Mouse (Mus musculus) macrophage (primary cell): ENCODE measurements around the gene Rnf41. TPM values are rescaled to one million over a fixed set of nuclear protein-coding genes. Genes with fewer than 3 reads are reported as not detected.

ENCODE experiments used
- H3K27ac ChIP-seq: fragments of 350-480 bp; formaldehyde crosslinking; 2 replicates; pipeline ENCODE4 v1.9.0; 2021
- H3K36me3 ChIP-seq: fragments of 350-480 bp; formaldehyde crosslinking; 2 replicates; pipeline ENCODE4 v1.9.0; 2021; ENCODE audit errors: inconsistent target
- H3K4me3 ChIP-seq: fragments of 350-480 bp; formaldehyde crosslinking; 2 replicates; pipeline ENCODE4 v1.9.0; 2021; ENCODE audit errors: inconsistent target
- H3K79me2 ChIP-seq: fragments of 350-480 bp; formaldehyde crosslinking; 2 replicates; pipeline ENCODE4 v1.9.0; 2021; ENCODE audit errors: inconsistent target
- WGBS: methylation state at CpG from one replicate; pipeline ENCODE4 v1.1.7; 2026; ENCODE audit warnings: inconsistent platforms; ENCODE audit not compliant: missing documents; 5-methylcytosine and 5-hydroxymethylcytosine counted together
- polyA plus RNA-seq: library from polyadenylated mRNA; stranded (reverse); fragments of 250-400 nt; gene quantifications from 3 replicates; pipeline ENCODE4 v1.2.4, GENCODE M21; 2018; ENCODE audit warnings: inconsistent platforms

Rnf41 gene
- polyA plus RNA-seq, 1 experiment from 2014 or later, result 26.5 TPM

DNA sequence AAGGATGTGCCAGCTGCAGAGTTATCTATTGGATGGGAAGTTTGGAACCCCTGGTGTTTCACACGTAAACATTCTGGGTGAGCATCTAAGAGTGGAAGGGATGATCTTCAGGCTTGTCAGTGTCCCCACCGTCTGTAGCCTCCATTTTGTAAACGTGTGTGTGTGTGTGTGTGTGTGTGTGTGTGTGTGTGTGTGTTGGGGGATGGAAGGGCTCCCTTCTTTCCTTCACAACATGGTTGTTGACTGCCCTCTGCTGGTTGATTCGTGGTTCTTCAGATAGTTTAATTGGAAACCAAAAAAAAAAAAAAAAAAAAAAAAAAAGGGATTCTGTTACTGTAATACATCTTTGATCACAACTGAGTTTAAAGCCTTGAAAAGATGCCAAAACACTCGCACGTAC lies 43.8 kb downstream of the Rnf41 start:
- H3K36me3 ChIP-seq, result no peaks in the 10 kb centered on the region
- no peak overlapping the region for H3K4me3 ChIP-seq
- no peak overlapping the region for H3K27ac ChIP-seq
- 0% methylated on average over 4 of the region's 6 CpGs for whole genome bisulfite sequencing
- peaks cover 7% of the 10 kb centered on the region for H3K79me2 ChIP-seq

DNA sequence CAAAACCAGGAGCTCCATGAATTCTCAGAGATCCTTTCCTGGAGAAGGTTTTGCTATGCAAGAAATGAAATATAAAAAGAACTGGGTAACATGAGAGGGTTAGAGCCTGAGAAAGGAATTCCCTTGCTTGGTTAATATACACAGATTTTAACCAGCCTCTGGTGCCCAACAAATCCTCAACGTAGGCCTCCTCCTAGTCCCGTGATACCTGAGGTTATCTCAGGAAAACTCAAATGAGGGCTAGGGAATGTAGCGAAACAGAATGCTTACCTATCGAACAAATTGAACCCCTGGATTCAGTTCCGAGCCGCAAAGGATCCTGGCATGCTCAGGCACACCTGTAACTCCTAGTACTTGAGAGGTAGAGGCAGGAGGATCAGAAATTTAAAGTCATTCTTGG lies 46.2 kb downstream of the Rnf41 start:
- H3K79me2 ChIP-seq, result peaks cover 24% of the 10 kb centered on the region
- peaks cover 13% of the 10 kb centered on the region for H3K36me3 ChIP-seq
- no peak overlapping the region for H3K27ac ChIP-seq
- 99% methylated on average over 6 of the region's 6 CpGs for WGBS
- H3K4me3 ChIP-seq, result no peak overlapping the region

DNA sequence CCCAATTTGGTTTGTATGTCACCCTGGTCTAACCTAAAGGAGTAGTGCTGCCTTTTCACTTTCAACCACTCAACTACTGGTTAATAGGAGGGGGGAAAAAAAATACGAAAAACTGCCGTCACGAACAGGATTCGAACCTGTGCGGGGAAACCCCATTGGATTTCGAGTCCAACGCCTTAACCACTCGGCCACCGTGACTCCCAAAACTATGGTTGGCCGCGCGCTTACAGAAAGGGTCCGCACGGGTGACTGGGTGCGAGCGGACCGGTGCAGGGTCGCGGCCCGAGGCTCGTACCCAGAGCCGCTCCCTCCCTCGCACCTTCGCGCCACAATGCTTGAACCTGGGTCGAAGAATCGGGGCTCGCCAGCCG lies 46.9 kb downstream of the Rnf41 start:
- Histone ChIP-seq H3K79me2 (peaks cover 24% of the 10 kb centered on the region), H3K4me3 (peak overlapping the region; percentile 68), H3K36me3 (peaks cover 19% of the 10 kb centered on the region), H3K27ac (peak overlapping the region; percentile 71)
- WGBS, result 1% methylated on average over 29 of the region's 29 CpGs

DNA sequence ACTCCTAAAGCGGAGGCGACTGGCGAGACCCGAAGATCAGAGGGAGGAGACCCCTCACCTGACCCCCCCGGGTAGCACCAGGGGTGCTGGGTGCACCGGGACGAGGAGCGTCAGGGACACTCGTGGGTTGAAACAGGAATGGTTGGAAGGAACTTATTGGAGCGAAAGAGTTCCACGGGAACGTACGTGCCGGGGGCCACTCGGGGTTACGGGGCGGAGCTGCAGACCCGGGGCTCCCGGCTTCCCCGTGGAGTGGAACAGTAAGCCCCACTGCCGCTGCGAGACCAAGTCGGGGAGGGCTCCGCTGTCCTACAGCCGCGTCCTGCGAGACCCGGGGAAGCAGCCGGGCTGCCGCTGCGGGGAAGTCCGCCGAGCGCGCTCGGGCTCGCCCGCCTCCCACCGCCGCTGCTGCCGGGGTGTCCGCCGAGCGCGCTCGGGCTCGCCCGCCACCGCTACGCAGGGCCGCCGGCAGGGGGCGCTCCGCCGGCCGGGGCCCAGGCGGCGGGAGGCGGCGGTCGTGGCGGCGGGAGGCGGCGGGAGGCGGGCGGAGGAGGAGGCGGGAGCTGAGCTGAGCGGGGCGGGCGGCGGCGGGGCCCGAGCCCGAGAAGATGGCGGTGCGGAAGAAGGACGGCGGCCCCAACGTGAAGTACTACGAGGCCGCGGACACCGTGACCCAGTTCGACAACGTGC lies 47.4 kb downstream of the Rnf41 start, which contains the start of gene Smarcc2:
Smarcc2 (plus strand) TSS at position 530 of the 690 bp plus-strand sequence.
- peaks cover 25% of the 10 kb centered on the region for H3K36me3 ChIP-seq
- H3K27ac ChIP-seq, result peak within 1 kb of the TSS; percentile 71
- WGBS, result 0% methylated on average over 25 of the region's 86 CpGs
- peak within 1 kb of the TSS; percentile 81 for H3K4me3 ChIP-seq
- H3K79me2 ChIP-seq, result peaks cover 24% of the 10 kb centered on the region

DNA sequence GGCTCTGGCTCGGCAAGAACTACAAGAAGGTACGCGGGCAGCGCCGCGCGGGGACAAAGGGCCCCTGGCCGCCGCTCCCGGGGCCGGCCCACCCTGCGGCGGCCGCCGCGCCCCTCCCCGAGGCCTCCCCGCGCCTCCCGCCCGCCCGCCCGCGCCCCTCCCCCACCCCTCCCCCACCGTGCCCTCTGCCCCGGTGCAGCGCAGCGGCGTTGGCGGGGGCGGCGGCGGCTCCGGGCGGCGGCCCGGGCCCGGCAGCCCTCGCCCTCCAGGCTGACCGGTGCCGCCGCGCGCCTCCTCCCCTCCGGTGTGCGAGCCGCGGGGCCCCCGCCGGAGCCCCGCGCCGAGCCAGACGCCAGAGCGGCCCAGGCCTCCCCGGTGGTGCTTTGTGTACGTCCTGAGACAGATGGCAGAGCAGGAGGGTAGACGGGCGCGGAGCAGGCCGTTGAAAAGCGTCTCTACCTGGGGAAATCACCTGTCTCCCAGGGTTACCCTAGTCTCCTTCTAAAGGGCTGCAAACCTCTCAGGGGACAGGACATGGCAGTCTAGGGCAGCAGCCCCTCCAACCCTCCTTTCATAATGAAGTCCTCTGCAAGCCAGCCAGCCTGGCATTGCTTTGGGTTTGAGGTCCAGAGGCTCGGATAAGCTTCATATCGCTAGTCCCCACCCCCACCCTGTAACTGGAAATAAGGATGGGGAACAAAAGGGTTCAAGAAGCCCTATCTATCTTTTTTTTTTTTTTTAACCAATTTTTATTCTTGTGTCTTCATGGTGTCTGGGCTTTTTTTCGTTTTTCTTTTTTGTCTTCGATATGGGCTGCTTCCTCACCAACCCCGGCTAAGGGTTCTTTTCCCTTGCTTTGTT lies 48.2 kb downstream of the Rnf41 start:
- H3K79me2 ChIP-seq, result peaks cover 24% of the 10 kb centered on the region
- peak overlapping the region; percentile 42 for H3K27ac ChIP-seq
- H3K4me3 ChIP-seq, result peak overlapping the region; percentile 81
- H3K36me3 ChIP-seq, result peaks cover 32% of the 10 kb centered on the region
- 1% methylated on average over 18 of the region's 67 CpGs for WGBS

DNA sequence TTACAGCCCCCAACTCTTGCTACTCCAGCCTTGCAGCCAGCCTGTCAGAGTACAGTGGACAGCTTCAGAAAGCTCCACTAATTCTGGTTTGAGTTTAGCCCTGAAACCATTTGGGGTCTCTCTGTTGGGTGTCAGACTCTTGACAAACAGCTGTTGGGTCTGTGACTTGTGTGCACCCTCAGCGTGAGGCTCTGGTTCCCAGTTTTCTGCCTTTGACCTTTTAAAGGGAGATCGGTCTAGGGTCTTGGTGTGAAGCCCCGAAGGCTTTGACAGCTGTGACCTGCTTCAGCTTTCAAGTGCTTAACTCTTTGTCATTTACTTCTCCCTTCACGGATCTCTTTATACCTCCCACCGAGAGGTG lies 48.8 kb downstream of the Rnf41 start:
- Histone ChIP-seq H3K79me2 (peaks cover 24% of the 10 kb centered on the region), H3K36me3 (peaks cover 38% of the 10 kb centered on the region), H3K4me3 (peak overlapping the region; percentile 81), H3K27ac (peak overlapping the region; percentile 42)
- WGBS, result 7% methylated on average over 5 of the region's 5 CpGs

DNA sequence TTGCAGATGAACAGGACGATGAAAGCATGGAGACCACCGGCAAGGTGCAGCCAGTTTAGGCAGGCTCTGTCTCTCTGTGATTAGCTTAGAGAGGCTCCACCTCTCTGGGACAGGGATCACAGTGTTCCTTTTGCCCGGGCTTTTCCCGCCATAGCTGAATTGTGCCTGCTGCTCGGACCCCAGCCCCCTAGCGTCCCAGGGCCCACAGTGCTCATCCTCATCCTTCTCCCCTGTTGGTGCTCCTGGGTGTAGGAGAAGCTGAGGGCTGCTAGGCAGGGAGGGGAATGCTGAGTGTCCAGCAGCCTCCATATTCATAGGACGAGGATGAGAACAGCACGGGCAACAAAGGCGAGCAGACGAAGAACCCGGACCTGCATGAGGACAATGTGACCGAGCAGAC lies 62.9 kb downstream of the Rnf41 start:
- peaks cover 84% of the 10 kb centered on the region for H3K36me3 ChIP-seq
- 93% methylated on average over 12 of the region's 12 CpGs for WGBS
- H3K79me2 ChIP-seq, result no peaks in the 10 kb centered on the region
- H3K27ac ChIP-seq, result no peak overlapping the region
- H3K4me3 ChIP-seq, result no peak overlapping the region

DNA sequence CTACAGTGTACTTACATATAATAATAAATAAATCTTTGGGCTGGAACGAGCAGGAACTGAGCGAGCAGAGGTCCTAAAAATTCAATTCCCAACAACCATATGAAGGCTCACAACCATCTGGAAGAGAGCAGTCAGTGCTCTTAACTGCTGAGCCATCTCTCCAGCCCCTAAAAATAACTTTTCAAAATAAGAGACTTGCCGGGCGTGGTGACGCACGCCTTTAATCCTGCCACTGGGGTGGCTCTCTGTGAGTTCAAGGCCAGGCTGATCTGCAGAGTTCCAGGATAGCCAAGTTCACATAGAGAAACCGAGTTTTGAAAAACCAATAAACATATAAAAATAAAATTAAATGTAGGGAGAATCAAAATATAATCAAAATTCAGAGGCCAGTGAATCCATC lies 74.9 kb downstream of the Rnf41 start:
- H3K4me3 ChIP-seq, result no peak overlapping the region
- H3K79me2 ChIP-seq, result peaks cover 11% of the 10 kb centered on the region
- peaks cover 75% of the 10 kb centered on the region for H3K36me3 ChIP-seq
- 94% methylated on average over 7 of the region's 7 CpGs for WGBS
- H3K27ac ChIP-seq, result no peak overlapping the region

DNA sequence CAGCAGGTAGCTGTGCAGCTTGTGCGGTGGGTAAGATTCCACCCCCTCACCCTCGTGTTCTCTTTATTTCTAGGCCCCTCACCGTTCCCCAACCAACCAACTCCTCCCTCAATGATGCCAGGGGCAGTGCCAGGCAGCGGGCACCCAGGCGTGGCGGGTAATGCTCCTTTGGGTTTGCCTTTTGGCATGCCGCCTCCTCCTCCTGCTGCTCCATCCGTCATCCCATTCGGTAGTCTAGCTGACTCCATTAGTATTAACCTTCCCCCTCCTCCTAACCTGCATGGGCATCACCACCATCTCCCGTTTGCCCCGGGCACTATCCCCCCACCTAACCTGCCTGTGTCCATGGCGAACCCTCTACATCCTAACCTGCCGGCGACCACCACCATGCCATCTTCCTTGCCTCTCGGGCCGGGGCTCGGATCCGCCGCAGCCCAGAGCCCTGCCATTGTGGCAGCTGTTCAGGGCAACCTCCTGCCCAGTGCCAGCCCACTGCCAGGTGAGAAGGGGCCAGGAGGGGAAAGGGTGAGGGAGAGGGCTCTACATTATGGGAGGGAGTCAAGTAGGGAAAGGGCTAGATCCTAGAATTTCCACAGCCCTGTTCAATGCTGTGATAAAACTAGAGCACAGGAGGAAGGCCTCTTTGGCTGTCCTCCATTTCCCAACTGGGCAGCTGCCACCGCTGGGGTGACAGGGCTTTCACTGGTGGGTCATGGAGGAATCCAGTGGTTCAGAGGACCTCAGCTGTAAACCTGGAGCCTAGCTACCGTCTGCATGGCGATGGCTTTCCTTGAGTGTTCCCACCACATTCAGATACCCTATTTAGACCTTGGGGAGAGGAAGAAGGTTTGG lies 76.6 kb downstream of the Rnf41 start:
- WGBS, result 91% methylated on average over 21 of the region's 22 CpGs
- H3K36me3 ChIP-seq, result peaks cover 64% of the 10 kb centered on the region
- H3K79me2 ChIP-seq, result peaks cover 28% of the 10 kb centered on the region

DNA sequence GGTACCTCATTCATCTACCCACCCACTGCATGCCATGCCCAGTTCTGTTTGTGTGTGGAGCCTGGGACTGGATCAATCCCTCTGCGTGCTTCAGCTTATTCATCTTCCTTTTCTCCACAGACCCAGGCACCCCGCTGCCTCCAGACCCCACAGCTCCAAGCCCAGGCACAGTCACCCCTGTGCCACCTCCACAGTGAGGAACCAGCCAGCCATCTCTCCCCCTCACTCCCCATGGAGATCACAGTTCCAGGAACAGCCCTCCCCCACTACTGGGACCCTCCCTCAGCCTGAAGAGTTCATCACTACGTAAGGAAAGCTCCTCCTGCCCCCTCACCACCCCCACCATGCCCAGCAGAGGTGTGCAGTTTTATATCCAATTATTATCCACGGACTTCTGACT lies 77.3 kb downstream of the Rnf41 start:
- H3K36me3 ChIP-seq, result peaks cover 57% of the 10 kb centered on the region
- WGBS, result 94% methylated on average over 4 of the region's 4 CpGs
- H3K79me2 ChIP-seq, result peaks cover 34% of the 10 kb centered on the region
- no peak overlapping the region for H3K27ac ChIP-seq
- no peak overlapping the region for H3K4me3 ChIP-seq

More for the DNA sequence above, 76.6 kb downstream of the Rnf41 start:
- Histone ChIP-seq H3K4me3 (no peak overlapping the region), H3K27ac (no peak overlapping the region)

DNA sequence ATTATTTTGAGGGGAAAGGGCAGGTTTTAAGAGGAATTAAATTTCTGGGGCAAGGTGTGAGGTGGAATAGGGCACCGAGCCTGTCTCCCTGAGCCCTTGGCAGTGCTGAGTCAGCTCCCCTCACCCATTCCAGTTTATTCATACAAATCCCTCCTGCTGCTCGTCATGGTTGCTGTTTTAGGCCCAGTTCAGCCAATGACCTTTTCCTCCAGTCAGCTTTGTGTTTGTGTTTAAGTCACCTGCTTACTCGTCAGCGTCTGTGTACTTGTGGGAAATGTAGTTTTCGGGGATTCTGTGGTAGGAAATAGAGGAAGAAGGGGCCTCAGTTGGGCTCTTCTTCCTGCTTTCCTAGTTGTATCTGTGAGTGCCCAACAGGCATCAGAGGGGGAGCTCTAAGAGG lies 77.9 kb downstream of the Rnf41 start:
- WGBS, result 39% methylated on average over 5 of the region's 5 CpGs
- no peak overlapping the region for H3K27ac ChIP-seq
- peaks cover 36% of the 10 kb centered on the region for H3K79me2 ChIP-seq
- H3K36me3 ChIP-seq, result peaks cover 51% of the 10 kb centered on the region; the same call in 1 of the 2 replicates
- H3K4me3 ChIP-seq, result no peak overlapping the region

DNA sequence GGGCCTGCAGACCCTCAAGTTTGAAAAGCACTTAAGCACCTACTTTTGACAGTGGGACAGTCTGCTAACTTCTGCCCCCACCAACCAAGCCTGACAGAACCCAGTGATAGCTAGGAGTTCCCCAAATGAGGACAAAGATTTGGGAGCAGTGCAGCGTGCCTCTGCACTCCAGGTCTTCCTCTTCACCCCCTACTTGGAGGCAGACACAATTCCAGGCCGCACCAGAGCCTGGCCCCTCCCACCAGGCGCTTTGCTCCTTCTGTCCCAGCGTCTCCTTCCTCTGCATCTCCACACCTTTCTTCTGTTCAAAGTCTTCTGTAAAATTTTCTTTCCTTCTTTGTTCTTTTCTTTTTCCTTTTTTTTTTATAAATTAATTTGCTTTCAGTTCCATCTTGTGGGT lies 78.3 kb downstream of the Rnf41 start:
- H3K4me3 ChIP-seq, result no peak overlapping the region
- H3K79me2 ChIP-seq, result peaks cover 40% of the 10 kb centered on the region
- H3K27ac ChIP-seq, result no peak overlapping the region
- peaks cover 51% of the 10 kb centered on the region; the same call in 1 of the 2 replicates for H3K36me3 ChIP-seq
- 88% methylated on average over 4 of the region's 4 CpGs for whole genome bisulfite sequencing

DNA sequence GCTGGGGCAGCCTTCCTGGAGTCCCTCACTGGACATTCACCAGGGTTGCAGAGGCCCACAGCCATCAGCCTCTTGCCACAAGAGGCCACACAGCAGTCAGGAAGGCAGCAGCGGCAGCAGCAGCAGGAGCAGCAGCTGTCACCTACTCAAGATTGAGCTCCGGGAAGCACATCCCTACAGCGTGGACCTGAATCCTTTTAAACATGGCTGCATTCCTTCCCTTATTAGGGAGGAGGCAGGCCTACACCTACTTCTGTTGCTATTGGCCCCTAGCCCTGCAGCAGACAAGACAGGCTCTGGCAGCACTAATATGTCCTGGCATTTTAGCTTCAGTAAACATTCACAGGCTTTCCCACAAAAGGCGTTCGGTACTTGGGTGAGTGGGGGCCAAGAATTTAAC lies 78.8 kb downstream of the Rnf41 start:
- peaks cover 44% of the 10 kb centered on the region for H3K79me2 ChIP-seq
- no peak overlapping the region for H3K27ac ChIP-seq
- no peak overlapping the region for H3K4me3 ChIP-seq
- 100% methylated on average over 5 of the region's 5 CpGs for WGBS
- H3K36me3 ChIP-seq, result peaks cover 48% of the 10 kb centered on the region; the same call in 1 of the 2 replicates

DNA sequence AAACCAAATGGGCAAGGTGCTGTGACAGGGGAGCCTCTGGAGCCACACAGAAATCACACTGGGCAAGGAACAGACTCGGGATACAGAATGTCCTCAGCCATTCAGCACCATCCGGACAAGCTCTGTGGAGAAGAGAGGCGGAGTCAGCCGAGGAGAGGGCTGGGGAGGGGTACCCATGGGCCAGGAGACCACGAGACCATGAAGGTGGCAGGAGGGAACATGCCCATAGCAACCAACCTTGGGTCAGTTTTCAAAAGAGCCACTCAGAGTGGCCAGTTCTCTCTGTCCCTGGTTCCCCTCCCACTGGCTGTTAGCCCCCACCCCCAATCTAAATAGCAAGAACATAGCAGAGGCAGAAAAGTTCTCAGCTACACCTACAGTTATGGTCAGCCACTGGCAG lies 79.5 kb downstream of the Rnf41 start:
- H3K4me3 ChIP-seq, result no peak overlapping the region
- no peak overlapping the region for H3K27ac ChIP-seq
- H3K36me3 ChIP-seq, result peaks cover 41% of the 10 kb centered on the region; the same call in 1 of the 2 replicates
- 79% methylated on average over 5 of the region's 5 CpGs for WGBS
- H3K79me2 ChIP-seq, result peaks cover 48% of the 10 kb centered on the region
